Mouse (Mus musculus) intestine, postnatal 0 days (tissue): ENCODE results near the gene Cldn13. TPM values are rescaled to one million over a fixed set of nuclear protein-coding genes. Genes with fewer than 3 reads are reported as not detected.

Experiments used
- ATAC-seq: fragments of 200-750 bp; cut with Nextera tagmentation; 2 replicates; pipeline ENCODE4 v1.8.0; 2017; ENCODE audit warnings: mild to moderate bottlenecking, moderate TSS enrichment, moderate library complexity
- H3K27ac ChIP-seq: fragments of 300-500 bp; sonication (generic); 2 replicates; pipeline ENCODE4 v1.5.1; 2014; ENCODE audit warnings: mild to moderate bottlenecking, low read depth, low read length, moderate library complexity
- H3K27me3 ChIP-seq: fragments of 300-500 bp; sonication (generic); replicated peaks from 2 replicates; pipeline ENCODE4 v1.6.1; 2014; ENCODE audit warnings: low read length, mixed read lengths; ENCODE audit not compliant: control insufficient read depth, insufficient read depth
- H3K36me3 ChIP-seq: fragments of 300-500 bp; sonication (generic); 2 replicates; pipeline ENCODE4 v1.6.1; 2014; ENCODE audit warnings: mild to moderate bottlenecking, moderate library complexity; ENCODE audit not compliant: control insufficient read depth, insufficient read depth
- H3K4me1 ChIP-seq: fragments of 300-500 bp; sonication (generic); replicated peaks from 2 replicates; pipeline ENCODE4 v1.6.1; 2014; ENCODE audit warnings: antibody characterized with exemption, low read length, mixed read lengths; ENCODE audit not compliant: control insufficient read depth, insufficient read depth
- H3K4me2 ChIP-seq: fragments of 300-500 bp; sonication (generic); replicated peaks from 2 replicates; pipeline ENCODE4 v1.6.1; 2014; ENCODE audit warnings: low read depth, mild to moderate bottlenecking, moderate library complexity
- H3K4me3 ChIP-seq: fragments of 300-500 bp; sonication (generic); 2 replicates; pipeline ENCODE4 v1.5.1; 2014; ENCODE audit warnings: low read depth, low read length
- H3K9ac ChIP-seq: fragments of 300-500 bp; sonication (generic); 2 replicates; pipeline ENCODE4 v1.6.1; 2014; ENCODE audit warnings: mild to moderate bottlenecking, low read depth, low read length
- H3K9me3 ChIP-seq: fragments of 300-500 bp; sonication (generic); 2 replicates; pipeline ENCODE4 v1.6.1; 2016; ENCODE audit warnings: mixed run types; ENCODE audit not compliant: control insufficient read depth
- CTCF ChIP-seq: sonication (generic); IDR thresholded peaks from 2 replicates; pipeline ENCODE4 v1.5.1; 2016; ENCODE audit warnings: low read depth, mild to moderate bottlenecking, control low read depth, antibody characterized with exemption, moderate library complexity
- WGBS: fragments of 180-500 bp; shearing (Covaris S2); extraction: QIAGEN DNeasy Blood & Tissue Kit; methylation state at CpG from one replicate; pipeline ENCODE4 v1.1.7; 2014; 5-methylcytosine and 5-hydroxymethylcytosine counted together
- polyA plus RNA-seq: library from polyadenylated mRNA; unstranded; fragments of >200 nt; fragmentation: Nextera tagmentation; extraction: Ambion mirVana; gene quantifications from 2 replicates; pipeline ENCODE4 v1.2.1, GENCODE M21; 2015

Cldn13 gene
- polyA plus RNA-seq, 1 experiment from 2014 or later: not detected

DNA sequence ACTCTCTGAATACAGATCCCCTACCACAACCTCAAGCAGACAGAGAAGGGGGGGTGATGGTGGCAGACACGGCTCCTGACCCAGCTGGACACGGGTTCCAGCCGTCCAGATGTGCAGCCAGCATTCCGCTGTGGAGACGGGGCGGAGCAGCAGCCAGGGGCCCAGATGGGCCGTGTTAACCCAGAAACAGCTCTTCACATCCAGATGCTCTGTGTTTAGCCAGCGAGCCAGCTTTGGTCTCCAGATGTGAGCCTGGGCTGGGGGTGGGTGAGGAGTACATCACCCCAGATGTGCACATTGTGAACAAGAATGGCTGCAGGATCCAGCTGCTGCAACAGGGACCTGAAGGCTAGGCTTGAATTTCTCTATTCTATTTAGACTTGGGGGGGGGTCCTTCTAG lies 20.0 kb downstream of the Cldn13 start:
- H3K4me1 ChIP-seq: no peaks in the 10 kb centered on the region
- ATAC-seq: no peak
- no peak for TF ChIP-seq CTCF
- no peaks in the 10 kb centered on the region for H3K36me3 ChIP-seq
- H3K4me3 ChIP-seq: no peak overlapping the region
- WGBS: 56% methylated on average over 8 of the region's 8 CpGs
- no peaks in the 10 kb centered on the region for H3K27me3 ChIP-seq
- no peak overlapping the region for H3K9ac ChIP-seq
- no peaks in the 10 kb centered on the region for H3K9me3 ChIP-seq
- no peak overlapping the region for H3K27ac ChIP-seq
- no peak overlapping the region for H3K4me2 ChIP-seq

DNA sequence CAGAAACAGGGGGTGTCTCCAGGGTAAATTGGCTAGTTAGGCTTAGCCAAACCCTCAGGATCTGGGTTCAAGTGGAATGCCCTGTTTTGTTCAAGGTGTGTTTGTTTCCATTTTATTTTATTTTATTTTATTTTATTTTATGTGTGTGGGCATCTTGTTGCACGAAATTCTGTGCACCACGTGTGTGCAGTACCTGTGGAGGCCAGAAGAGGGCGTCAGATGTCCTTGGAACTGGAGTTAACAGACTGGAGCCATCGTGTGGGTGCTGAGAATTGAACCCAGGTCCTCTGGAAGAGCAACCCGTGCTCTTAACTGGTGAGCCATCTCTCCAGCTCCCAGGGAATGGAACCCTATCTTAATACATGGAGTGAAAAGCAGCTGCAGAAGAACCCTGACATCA lies 22.6 kb downstream of the Cldn13 start:
- Histone ChIP-seq H3K9me3 (no peaks in the 10 kb centered on the region), H3K9ac (no peak overlapping the region), H3K4me3 (no peak overlapping the region), H3K27ac (no peak overlapping the region), H3K27me3 (no peaks in the 10 kb centered on the region), H3K4me1 (no peaks in the 10 kb centered on the region), H3K4me2 (no peak overlapping the region), H3K36me3 (no peaks in the 10 kb centered on the region)
- no peak for ATAC-seq
- 0 out of 2 replicates have a peak, but pooled peaks have one; percentile 28 for TF ChIP-seq CTCF
- 80% methylated on average over 5 of the region's 5 CpGs for WGBS

DNA sequence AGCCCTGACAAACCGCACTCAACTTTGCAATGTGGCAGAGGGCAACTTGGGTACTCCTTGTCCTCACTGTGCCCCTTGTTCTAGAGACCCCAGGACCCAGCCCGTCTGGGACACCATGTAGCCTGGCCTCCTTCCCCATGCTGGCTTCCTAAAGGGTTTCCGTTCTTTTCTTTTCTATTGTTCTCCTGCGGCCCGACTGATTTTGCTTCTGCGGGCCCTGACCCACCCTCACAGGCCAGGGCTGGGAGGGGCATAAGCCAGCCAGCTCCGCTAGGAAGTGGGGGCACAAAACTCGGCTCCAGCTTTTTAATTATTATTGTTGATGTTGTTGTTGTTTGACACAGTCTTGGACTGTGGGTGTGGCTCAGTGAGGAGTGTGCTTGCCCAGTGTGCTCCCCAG lies 23.8 kb downstream of the Cldn13 start:
- H3K9me3 ChIP-seq: no peaks in the 10 kb centered on the region
- WGBS: 70% methylated on average over 8 of the region's 8 CpGs
- no peaks in the 10 kb centered on the region for H3K27me3 ChIP-seq
- no peaks in the 10 kb centered on the region for H3K36me3 ChIP-seq
- H3K9ac ChIP-seq: no peak overlapping the region
- H3K4me1 ChIP-seq: no peaks in the 10 kb centered on the region
- no peak overlapping the region for H3K27ac ChIP-seq
- no peak overlapping the region for H3K4me3 ChIP-seq
- no peak overlapping the region for H3K4me2 ChIP-seq
- ATAC-seq: no peak
- TF ChIP-seq CTCF: no peak

DNA sequence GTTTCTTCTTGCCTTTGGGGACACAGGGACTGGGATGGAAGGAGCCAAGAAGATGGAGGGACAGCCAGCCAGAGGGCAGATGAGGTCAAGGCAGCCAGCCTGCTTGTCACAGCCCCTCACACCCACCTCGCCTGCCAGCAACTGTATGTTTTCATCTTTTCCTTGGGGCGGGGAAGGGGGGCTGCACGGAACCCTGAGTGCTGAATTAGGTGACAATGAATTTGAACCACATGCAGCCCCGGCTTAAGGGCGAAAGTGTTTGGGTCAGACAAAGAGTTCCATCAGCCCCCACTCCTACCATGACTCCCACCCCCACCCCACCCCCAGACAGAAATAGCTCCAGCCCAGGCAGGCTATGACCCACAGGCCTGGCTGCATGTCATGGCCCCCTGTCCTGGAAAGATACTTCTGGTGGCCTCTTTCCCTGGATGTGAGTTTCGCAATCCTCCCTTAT lies 24.7 kb downstream of the Cldn13 start:
- Histone ChIP-seq H3K4me3 (no peak overlapping the region), H3K27ac (no peak overlapping the region), H3K9ac (no peak overlapping the region), H3K27me3 (no peaks in the 10 kb centered on the region), H3K9me3 (no peaks in the 10 kb centered on the region), H3K4me1 (no peaks in the 10 kb centered on the region), H3K36me3 (no peaks in the 10 kb centered on the region), H3K4me2 (no peak overlapping the region)
- WGBS: 86% methylated on average over 5 of the region's 6 CpGs
- no peak for ATAC-seq
- no peak for TF ChIP-seq CTCF

DNA sequence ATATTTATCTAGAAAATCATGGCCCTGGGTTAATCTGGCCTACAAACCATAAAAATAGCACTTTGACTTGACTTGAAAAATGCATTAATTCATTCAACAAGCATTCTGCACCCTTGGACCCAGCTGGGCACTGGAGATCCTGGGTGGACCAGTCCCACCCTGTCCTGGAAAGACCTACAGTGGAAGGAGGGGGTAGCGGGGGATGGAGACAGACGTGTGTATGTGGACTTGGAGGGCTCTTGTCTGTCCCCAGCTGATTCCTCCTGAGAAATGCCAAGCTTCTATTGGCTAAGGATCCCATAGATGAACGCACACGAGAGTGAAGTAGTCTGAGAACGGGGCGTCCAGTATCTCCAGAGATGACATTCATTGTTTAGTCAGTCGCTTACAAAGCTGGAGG lies 26.8 kb downstream of the Cldn13 start:
- H3K9me3 ChIP-seq: no peaks in the 10 kb centered on the region
- no peak overlapping the region for H3K27ac ChIP-seq
- H3K4me3 ChIP-seq: no peak overlapping the region
- H3K9ac ChIP-seq: no peak overlapping the region
- ATAC-seq: no peak
- no peaks in the 10 kb centered on the region for H3K36me3 ChIP-seq
- no peak for TF ChIP-seq CTCF
- H3K4me1 ChIP-seq: no peaks in the 10 kb centered on the region
- H3K27me3 ChIP-seq: no peaks in the 10 kb centered on the region
- WGBS: 76% methylated on average over 7 of the region's 7 CpGs
- no peak overlapping the region for H3K4me2 ChIP-seq

DNA sequence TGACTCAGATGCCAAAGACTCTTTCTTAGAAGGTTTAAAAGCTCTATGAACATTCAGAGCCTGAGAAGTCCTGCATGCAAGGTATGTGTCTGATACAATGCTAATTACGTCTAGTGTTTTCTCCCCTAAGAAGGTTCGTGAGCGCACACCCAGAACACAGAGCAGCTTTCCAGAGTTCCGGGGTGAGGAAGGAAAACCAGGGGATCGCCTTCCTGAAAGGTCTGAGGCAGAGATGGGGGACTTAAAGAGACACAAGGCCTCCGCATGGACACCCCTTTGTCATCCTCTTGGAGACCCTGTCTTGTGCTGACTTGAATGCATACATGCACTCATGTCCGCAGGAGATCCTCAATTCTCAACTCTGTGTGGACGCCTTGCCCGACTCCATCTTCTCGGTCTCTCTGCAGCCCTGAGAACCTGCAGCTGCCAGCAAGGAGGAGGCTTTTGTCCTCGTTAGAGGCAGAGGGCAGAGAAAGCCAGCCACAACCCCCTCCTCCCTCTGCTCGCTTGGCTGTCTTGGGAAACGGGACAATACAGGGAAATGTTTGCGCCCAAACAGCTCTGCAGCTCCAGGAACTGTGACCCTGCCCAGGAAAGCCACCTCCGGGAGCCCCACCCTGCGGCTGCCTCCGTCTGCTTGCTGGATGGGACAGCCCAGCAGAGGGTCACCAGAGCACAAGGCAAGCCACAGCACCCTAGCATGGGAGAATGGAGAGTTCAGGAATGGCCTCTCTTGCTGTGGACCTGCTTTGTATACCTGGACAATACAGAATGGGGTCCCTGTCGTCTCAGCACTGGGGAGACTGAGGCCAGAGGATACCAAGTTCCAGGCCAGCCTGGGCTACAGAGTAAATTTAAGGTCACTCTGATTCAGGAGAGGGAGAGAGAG lies 27.6 kb downstream of the Cldn13 start:
- Histone ChIP-seq H3K27me3 (no peaks in the 10 kb centered on the region), H3K27ac (no peak overlapping the region), H3K9me3 (no peaks in the 10 kb centered on the region), H3K4me2 (no peak overlapping the region), H3K36me3 (no peaks in the 10 kb centered on the region), H3K4me1 (no peaks in the 10 kb centered on the region), H3K9ac (no peak overlapping the region), H3K4me3 (no peak overlapping the region)
- ATAC-seq: no peak
- 47% methylated on average over 18 of the region's 18 CpGs for WGBS
- no peak for TF ChIP-seq CTCF
